Mouse (Mus musculus) liver, embryonic 14.5 days (tissue): ENCODE data around the gene Ccdc162.

ENCODE experiments used
- CTCF ChIP-seq: IDR thresholded peaks from 2 replicates; pipeline ENCODE4 v1.5.1; 2016; ENCODE audit warnings: antibody characterized with exemption, low read depth, control low read depth
- EP300 ChIP-seq: IDR thresholded peaks from 2 replicates; pipeline ENCODE4 v1.6.1; 2016; ENCODE audit warnings: antibody characterized with exemption, low read depth

GRCm38 (mm10) chr10:41518981-41519618 is 197.3 kb downstream of the Ccdc162 start, which contains the start of gene Cd164:
- TF ChIP-seq CTCF (no peak), EP300 (no peak)
